Mouse (Mus musculus) megakaryocyte-erythroid progenitor cell, adult 5 weeks (primary cell): Measurements from ENCODE around the gene Ms4a13. TPM values are rescaled to one million over a fixed set of nuclear protein-coding genes. Genes with fewer than 3 reads are reported as not detected.

Experiments
- polyA plus RNA-seq: library from polyadenylated mRNA; stranded (reverse); fragments of >175 nt; gene quantifications from 2 replicates; pipeline ENCODE4 v1.2.3, GENCODE M21; 2012

The Ms4a13 gene
- polyA plus RNA-seq, result not detected in 2 replicates

GRCm38 (mm10) chr19:11196546-11196945 is at the start of gene Ms4a13:
Ms4a13 (minus strand) TSS chr19:11196737.

DNA sequence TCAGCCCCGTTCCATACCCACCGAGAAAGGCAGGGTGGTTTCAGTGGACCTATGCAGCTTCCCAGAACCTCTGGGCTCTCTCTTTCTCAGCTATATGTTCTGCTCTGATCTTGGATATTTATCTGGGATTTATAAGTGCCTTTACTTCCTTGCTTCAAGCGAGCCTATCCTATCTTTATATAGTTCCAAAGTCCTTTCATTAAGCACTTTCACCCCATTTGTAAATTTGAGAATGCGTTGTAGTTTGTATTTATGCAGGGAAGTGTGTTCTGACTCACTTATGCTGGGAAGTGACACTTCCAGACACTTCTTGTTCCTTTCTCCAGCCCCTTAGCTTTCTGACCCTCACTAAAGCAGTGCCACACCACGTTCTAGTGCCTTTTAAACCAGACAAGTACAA is 35.8 kb upstream of the Ms4a13 start, which contains the start of gene Ms4a12:
Ms4a12 (minus strand) TSS at position 101 of the 400 bp plus-strand sequence.

GRCm38 (mm10) chr19:11165172-11165571 is 31.4 kb downstream of the Ms4a13 start, which contains the start of gene 1700025F22Rik:
1700025F22Rik (minus strand) TSS chr19:11165320.

GRCm38 (mm10) chr19:11130776-11131175 is 65.8 kb downstream of the Ms4a13 start, which contains the start of gene 1700017D01Rik:
1700017D01Rik (minus strand) TSS chr19:11130876.

Other genes starting within 250 kb of the Ms4a13 start
- gene Ccdc86, start 247.5 kb downstream of the Ms4a13 start, polyA plus RNA-seq, result 56.1 and 58.1 TPM in 2 replicates
- gene Ms4a10, start 222.1 kb downstream of the Ms4a13 start, polyA plus RNA-seq, result not detected in 2 replicates
- gene Ms4a15, start 203.5 kb downstream of the Ms4a13 start, polyA plus RNA-seq, result not detected in 2 replicates
- not detected in 2 replicates for gene Ms4a18, start 178.7 kb downstream of the Ms4a13 start, polyA plus RNA-seq
- gene Ms4a8a, start 115.6 kb downstream of the Ms4a13 start, polyA plus RNA-seq, result not detected in 2 replicates
- gene 1700017D01Rik, start 65.9 kb downstream of the Ms4a13 start, polyA plus RNA-seq, result not detected in 2 replicates
- not detected in 2 replicates for gene 1700025F22Rik, start 31.4 kb downstream of the Ms4a13 start, polyA plus RNA-seq
- not detected in 2 replicates for gene Ms4a12, start 35.7 kb upstream of the Ms4a13 start, polyA plus RNA-seq
- gene Ms4a1, start 69.5 kb upstream of the Ms4a13 start, polyA plus RNA-seq, result 0.12 TPM in 1 of 2 replicates, not detected in the other
- gene Ms4a5, start 87.1 kb upstream of the Ms4a13 start, polyA plus RNA-seq, result not detected in 2 replicates
- 0.03 TPM in 1 of 2 replicates, not detected in the other for gene Ms4a14, start 117.7 kb upstream of the Ms4a13 start, polyA plus RNA-seq
- gene Ms4a7, start 139.4 kb upstream of the Ms4a13 start, polyA plus RNA-seq, result not detected in 2 replicates
- 0.11 TPM in 1 of 2 replicates, not detected in the other for gene Ms4a4a, start 178.8 kb upstream of the Ms4a13 start, polyA plus RNA-seq
- gene Ms4a4c, start 208.0 kb upstream of the Ms4a13 start, polyA plus RNA-seq, result 0.26 and 1.0 TPM in 2 replicates
- 3.5 and 4.9 TPM in 2 replicates for gene Ms4a4b, start 246.8 kb upstream of the Ms4a13 start, polyA plus RNA-seq